Mouse (Mus musculus): Measurements from ENCODE around the gene Rassf4. TPM values are rescaled to one million over a fixed set of nuclear protein-coding genes. Genes with fewer than 3 reads are reported as not detected.
"Not testable (repeated sequence)": the region's sequence is repeated elsewhere in the genome, so short reads cannot be mapped to it uniquely, and the experiment has no call there.

The Rassf4 gene
- total RNA-seq, 2 experiments from 2014 or later = 4.3 to 6.1 TPM

DNA sequence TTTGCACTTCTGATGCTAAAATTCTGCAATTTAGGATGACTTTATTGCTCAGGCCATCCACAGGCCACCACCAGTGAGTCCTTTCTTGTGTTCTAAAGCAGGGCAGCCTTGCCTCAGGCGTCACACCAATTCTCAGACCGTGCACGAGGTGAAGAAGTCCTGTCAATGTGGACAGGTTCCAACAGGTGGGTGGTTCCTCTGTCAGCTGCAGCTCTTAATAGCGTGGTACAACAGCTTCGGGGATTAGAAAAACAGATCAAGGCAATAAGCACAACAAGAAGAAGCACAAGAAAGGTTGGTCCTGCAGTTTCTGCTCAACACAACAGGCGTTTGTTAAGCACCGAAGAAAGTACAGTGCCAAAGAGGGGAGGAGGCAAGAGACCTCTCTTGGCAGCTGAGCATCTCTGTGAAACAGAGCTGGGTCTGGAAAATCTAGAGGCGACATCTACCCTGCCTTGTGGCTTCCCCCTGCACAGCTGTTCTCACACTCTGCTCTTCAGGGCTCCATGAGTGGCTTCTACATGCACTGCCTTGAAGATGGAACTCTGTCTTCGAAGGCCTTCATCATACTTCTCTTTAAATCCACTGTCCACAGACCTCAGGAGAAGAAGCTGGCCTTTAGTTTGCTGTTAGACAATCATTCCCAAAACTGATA, 37.0 kb downstream of the Rassf4 start:
- peak in 1 of 2 experiments; percentile 30 for DNase-seq

DNA sequence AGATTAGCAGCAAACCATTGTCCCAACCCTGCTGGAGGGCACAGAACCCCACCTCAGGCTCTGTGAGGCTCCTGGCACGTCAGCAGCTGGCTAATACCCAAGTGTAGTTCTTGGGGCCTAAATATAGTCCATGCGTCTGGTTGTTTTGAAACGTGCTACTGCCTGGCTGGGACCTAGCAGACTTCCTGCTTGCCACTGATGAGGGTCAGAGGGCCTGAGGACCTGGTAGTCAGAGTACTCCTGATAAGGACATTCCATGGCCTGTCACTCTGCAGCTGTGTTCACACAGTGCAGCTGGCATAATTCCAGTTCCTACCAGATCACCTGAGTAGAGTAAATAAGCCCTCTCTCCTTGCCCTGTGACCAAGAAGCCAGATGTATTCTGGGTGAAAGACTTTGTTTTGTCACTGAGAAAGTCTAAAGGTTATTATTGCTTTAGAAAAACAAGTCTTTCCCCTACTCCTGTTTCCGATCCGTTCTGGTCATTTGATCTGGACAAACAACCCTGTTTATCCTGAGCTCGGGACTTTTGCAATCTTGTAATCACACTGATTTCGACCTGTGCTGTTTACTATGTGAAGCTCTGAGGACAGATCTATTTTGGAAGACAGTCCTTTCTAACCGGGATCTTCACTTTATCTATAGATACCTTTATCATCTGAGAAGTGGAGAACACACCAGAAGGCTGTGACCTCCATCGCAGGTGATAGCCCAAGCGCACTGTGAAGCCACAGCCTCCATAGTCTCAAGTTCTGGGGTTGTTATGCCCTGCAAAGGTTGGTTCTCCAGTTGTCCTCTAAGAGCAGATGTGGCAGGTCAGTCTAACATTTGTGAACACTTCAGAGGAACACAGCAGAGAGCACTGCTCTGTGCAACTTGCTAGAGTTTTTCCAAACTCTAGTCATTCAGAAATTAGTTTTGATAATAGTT, 38.2 kb downstream of the Rassf4 start:
- peak; percentile 93 to 96 for DNase-seq

DNA sequence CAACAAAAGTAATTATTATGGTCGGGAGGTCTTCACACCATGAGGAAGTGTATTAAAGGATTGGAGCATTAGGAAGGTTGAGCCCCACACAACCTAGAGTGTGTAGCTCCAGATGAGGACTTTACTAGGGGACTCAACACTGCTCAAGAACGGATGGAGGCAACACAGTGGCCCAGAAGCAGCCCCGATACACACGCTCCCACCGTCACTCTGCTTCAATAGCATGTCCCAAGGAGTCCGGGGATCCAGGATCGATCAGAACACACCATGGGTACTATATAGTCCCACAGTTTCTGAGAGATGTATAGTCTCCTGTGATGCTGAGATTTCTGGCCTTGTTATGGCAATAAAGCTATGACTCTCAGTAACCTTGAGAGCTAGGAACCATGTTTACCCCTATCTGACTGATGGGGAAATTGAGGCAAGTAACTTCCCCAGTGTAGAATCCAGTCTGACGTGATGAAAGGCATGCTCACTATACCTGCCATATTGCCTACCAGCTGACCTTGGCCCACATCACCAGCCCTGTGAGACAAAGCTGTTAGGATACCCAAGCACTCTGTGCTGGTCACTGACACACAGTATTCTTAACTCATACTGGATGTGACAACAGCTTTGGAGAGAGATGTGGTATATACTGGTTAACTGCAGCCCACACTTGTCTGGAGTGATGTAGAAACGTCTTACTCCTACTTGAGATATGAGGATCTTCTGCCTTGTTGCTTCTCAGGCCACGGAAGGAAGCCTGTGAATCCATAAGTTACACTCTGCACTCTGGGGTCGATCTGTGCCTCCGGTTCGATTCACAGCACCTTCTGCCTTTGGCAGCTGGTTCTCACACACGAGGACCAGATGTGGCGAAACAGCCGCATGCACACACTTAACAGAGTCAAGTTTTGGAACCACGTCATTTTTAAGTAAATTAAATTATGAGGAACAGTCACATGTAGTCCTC, 39.7 kb downstream of the Rassf4 start:
- peak in 1 of 2 experiments; percentile 15 for DNase-seq

DNA sequence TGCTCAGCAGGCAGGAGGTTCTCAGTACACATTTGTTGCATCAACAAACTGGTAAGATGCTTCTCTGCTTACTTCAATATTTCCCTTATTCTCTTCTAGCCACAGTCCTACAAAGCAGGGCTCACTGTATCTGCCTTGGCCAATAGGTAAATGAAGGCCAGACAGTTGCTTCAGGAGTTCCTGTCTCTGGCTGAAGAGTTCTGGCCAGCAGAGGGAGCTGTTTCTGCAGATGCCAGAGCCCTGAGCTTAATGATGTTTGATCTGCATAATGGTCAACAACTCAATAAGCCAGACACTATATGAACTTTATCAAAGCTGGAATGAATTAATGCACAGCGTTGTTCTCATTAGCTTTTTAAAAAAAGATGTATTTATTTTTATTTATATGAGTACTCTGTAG, 41.6 kb downstream of the Rassf4 start:
- peak; percentile 84 to 91 for DNase-seq

DNA sequence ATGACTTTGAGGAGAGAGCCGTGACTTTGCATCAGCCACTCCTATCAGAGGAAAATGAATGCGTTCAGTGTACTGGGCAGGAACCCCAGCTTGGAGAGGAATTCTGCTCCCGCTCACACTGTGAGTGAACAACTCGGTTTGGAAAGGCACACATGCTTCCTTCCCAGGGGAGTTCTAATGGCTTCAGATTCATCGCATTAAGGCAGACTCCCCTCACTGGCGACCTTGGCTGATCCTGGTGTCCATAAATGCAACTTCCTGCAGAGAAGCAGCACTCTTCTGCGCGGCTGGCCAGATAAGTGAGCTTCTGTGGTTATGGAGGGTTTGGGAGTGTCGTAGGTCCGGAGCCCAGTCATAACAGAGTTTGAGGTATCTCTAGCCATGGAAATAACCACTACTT, 44.0 kb downstream of the Rassf4 start:
- DNase-seq = peak in 1 of 2 experiments; percentile 37

DNA sequence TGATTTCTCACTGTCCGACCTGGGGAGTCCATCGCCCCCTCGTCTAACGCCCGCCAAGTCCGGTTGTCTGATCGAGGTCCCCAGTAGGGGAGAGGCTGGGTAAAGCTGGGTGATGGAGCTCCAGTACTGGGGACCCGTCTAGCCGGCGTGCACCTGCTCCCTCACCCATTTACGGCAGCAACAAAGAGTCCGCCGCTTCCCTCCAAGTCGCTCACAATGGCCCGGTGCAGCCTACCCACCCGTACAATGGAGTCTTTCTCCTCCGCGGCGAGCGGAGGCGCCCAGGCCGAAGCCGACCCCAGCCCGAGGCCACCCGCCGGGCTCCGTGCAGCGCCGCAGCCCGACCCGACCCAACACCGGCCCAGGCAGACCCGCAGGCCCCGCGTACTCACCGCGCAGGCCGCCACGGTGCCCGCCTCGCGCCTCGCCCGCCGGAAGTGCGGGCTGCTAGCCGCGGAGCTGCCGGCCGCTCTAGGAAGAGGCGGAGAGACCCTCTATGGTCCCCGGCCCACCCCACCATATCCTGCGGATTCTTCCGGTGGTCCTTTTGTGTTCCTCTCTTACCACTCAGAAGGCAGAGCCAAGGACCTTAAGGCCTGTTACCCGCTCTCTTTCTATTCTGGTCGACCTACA, 45.1 kb downstream of the Rassf4 start, which contains the start of gene Zfp422:
TSS of gene Zfp422 (minus strand) at position 461 of the 633 bp plus-strand sequence.
- DNase-seq = peak; percentile 65 to 73

DNA sequence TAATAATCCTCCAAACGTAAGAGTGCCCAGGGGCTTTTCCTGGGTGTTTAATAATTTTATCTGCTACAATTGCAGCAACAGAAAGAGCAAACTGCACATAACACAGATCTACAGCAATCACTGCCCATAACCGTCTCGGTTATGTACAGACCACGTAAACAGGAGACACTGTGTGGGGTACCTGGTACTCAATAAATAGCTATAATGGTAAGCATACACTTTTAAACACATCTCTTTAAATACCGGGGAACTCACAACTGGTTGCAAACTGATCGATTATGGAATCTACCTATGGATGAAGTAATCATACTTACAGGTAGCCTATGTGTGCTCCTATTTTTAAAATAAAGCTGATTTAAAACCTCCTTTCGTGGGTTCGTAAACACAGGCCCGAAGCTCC, 45.7 kb downstream of the Rassf4 start:
- DNase-seq = no peak

DNA sequence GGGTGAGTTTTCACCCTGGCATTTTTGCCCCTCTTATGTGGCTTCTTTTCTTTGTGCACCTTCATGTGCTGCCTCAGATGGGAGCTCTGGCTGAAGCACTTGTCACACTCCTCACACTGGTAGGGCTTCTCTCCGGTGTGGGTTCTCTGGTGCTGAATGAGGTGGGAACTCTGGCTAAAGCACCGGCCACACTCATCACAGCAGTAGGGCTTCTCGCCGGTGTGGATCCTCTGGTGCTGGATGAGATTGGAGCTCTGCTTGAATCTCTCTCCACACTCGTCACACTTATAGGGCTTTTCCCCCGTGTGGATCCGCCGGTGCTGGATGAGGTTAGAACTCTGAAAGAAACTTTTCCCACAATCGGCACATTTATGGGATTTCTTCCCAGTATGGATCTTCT, 47.3 kb downstream of the Rassf4 start:
- DNase-seq = peak in 1 of 2 experiments; percentile 7

DNA sequence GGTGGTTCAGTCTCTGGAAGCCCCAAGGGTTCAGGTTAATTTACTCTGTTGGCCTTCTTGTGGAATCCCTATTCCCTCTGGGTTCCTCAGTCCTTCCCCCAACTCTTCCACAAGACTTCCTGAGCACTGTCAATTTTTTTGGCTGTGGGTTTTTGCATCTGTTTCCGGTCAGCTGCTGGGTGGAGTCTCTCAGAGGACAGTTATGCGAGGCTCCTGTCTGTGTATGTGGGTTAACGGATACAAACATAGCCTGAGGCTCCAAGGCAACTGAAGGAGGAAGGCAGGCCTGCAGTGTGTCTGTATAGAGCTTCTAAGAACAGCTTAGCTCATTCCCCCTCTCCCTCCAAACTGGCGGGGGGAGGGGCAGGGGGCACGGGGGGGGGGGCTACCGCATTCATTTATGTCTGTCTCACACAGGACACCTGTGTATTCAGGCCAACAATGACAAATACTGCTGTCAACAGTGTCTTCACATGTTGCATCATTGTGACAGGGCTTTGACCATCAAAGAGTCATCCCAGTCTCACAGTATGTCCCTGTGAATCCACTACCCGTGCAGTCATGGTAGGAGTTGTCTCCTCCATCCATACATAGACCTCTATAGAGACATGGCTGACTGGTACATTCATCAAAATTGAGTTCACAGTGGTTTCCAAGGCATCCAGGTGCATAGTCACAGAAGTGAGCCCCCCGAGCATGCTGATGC, 52.3 kb downstream of the Rassf4 start:
- peak; percentile 20 to 55 for DNase-seq

DNA sequence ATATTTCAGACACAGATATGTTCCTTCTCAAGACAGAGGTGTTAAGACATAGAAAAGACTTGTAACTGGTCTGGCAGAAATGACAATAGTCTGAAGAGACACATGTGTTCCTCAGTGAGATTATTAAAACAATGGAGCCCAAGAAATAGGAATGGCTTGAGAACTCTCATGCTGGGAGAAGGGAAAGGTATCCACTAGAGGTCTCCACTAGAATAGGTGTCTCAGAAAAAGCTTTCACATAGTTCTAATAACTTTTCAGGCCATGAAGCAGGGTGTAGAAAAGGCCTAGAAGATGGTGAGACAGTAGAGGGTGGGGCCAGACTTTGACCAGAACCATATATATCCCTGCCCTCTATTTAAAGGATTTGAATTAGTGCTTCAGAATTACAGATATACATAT, 55.7 kb downstream of the Rassf4 start:
- DNase-seq = peak in 1 of 2 experiments; percentile 9

DNA sequence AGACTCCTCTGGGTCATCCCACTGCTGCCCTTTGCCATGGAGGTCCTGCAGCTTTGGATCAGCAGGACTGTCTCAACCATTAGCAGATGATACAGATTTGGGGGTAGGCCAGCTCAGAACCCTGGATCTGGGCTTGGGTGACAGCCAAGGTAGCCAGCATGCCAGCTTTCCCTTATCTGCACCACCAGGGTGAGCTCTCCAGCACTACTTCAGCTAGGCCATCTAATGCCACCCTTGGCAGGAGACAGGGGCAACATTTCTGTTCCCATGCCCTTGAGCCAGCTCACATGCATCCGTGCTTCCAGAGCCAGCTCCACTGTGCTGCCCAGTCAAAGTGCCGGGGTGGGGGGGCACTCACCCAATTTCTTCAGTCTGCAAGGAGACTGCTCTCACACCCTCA, 58.0 kb downstream of the Rassf4 start:
- DNase-seq = peak; percentile 72 to 82

DNA sequence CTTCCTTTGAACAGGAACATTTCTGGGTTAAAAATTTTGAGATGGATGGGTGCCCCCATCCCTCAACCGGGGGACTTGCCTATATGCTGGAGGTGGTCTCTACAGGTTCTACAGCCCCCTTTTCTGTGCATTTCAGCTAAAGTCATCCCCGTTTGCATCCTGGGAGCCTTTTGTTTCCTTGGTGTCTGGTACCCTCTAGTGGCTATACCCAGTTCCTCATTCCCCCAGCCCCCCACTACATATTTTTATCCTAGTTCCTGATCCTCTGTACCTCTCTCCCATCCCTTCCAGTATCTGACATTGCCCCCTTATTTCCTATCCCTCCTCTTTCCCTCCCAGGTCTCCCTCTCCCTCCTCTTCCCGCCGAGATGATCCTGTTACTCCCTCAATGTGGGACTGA, 66.5 kb downstream of the Rassf4 start:
- no peak for DNase-seq

DNA sequence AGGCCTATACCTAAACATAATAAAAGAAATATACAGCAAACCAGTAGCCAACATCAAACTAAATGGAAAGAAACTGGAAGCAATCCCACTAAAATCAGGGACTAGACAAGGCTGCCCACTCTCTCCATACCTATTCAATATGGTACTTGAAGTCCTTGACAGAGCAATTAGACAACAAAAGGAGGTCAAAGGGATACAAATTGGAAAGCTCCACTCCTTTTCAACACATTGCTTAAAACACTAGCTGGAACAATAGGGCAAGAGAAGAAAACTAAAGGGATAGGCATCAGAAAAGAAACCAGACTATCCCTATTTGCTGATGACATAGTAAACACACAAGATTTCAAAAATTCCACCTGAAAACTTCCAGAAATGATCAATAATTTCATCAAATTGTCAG, 72.8 kb downstream of the Rassf4 start:
- DNase-seq = not testable (repeated sequence)

DNA sequence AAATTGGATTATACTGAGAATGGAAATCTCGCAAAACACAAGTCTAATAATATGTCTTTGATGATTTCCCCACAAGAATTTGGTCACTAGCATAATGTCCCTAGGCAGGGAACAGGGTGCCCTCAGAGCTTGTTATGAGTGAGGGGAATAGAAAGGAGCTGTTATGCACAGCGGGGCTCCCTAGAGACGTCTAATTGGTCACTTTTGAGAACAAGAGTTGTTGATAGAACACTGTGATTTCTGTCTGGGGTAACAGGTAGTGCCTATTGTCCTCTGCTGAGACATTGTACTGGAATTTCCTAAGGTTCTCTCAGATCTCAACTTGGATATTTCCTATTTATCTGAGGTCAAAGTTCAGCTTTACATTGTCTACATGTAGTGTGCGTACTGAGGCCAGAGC, 89.7 kb downstream of the Rassf4 start, which contains the start of gene Olfr215:
TSS of gene Olfr215 (minus strand) at position 101 of the 400 bp plus-strand sequence.
- no peak for DNase-seq

Small RNAs within 50 kb of the gene (microRNA-seq; reads per million reads assigned to microRNA genes)
- gene Mir7043 = 0.27 to 0.76 reads per million in 2 experiments

Other genes with a start within 250 kb of the Rassf4 start
- 10 to 100 TPM; 11.8 to 13.9 TPM for gene Alox5, start 212.8 kb downstream of the Rassf4 start, total RNA-seq (2021)
- gene Olfr211, start 184.9 kb downstream of the Rassf4 start, total RNA-seq (2021) = not detected
- gene Olfr212, start 167.4 kb downstream of the Rassf4 start, total RNA-seq (2021) = under 1 TPM in 1 of 2 experiments, not detected in 1; 0.10 TPM
- gene Olfr213, start 135.5 kb downstream of the Rassf4 start, total RNA-seq (2021) = not detected
- 1 to 10 TPM; 1.0 to 1.6 TPM for gene Gm5580, start 122.8 kb downstream of the Rassf4 start, total RNA-seq (2021)
- not detected for gene Olfr214, start 119.7 kb downstream of the Rassf4 start, total RNA-seq (2021)
- gene Olfr215, start 89.8 kb downstream of the Rassf4 start, total RNA-seq (2021) = not detected
- gene Zfp422, start 45.0 kb downstream of the Rassf4 start, total RNA-seq (2021) = 10 to 100 TPM; 16.1 to 19.7 TPM
- 10 to 100 TPM; 84.2 to 90.4 TPM for gene Depp1, start 23.3 kb downstream of the Rassf4 start, total RNA-seq (2021)
- gene Tmem72, start 43.0 kb upstream of the Rassf4 start, total RNA-seq (2021) = under 1 TPM in 1 of 2 experiments, not detected in 1; 0.03 TPM